Mouse (Mus musculus): ENCODE data around the gene Crtc1. TPM values are rescaled to one million over a fixed set of nuclear protein-coding genes. Genes with fewer than 3 reads are reported as not detected.
A peak's percentile ranks its signal among the peaks of the same experiment; 100 is the strongest.

Gene Crtc1
- total RNA-seq (2021) = 10 to 100 TPM in 1 of 2 experiments, 1 to 10 TPM in 1; 8.9 to 12.0 TPM
- long read RNA-seq, experiment 1, full-length matches to known transcripts = 3 of 19 reads
- long read RNA-seq, experiment 1, partial matches to known transcripts = 2 of 19 reads
- long read RNA-seq, experiment 1, other reads (novel, unspliced or antisense) = 14 of 19 reads
- long read RNA-seq, experiment 2, full-length matches to known transcripts = 6 of 17 reads
- long read RNA-seq, experiment 2, partial matches to known transcripts = 2 of 17 reads
- long read RNA-seq, experiment 2, other reads (novel, unspliced or antisense) = 9 of 17 reads

DNA sequence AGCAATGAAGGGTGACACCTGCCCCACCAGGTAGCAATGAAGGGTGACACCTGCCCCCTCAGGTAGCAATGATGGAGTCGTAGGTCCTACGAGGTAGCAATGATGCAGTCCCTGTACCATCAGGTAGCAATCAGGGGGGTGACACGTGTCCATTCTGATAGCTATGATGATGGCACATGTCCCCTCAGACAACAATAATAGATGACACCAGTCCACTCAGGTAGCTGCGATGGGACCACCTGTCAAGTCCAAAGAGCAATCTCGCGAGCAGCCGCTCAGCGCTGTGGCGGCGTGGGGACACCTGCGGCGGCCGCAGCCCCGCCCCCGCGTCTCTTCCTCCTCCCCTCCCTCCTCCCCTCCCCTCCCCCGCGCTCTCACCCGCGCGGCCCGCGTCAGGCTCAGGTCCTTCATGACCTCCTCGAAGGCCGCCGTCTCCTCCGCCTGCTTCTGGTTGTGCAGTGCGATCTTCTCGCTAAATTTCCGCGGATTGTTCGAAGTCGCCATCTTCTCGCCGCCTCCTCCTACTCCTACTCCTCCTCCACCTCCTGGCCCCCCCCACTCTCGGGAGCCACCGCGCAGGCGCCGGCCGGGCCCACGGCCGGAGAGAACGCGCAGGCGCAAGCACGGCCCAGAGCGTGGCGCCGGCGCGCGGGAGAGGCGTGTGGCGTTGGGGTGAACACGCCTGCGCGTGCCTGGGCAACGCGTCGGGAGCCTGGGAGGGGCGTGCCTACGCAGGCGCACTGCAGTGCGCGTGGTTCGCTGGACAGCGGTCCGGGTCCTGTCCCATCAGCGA lies at the start of gene Crtc1:
Gene Crtc1, minus strand, starts transcription at position 525 of the 793 bp plus-strand sequence.
- peak; percentile 98 for DNase-seq

DNA sequence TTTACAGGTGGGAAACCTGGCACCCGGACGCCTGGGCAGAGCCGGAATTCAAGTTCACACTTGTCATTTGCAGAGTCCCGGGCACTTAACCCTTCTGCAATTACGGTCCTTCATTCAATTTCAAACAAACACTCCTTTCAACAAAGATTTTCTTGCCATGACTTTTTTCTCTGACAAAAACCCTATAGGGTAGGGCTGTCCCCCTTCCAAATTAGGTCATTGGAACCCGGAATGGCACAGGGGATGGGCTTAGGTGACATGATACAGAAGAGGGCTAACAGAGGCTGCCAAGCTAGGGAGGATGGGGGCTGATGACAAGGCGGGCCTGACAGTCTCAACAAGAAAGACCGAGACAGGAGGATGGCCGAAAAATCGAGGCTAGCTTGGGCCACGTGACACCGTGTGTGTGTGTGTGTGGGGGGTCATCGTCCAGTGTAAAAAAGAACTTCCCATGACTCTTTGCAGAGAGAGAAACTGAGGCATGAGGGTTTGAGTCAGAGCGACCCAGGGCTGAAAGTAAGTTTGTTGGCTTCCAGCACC lies 49.6 kb upstream of the Crtc1 start:
- no peak for DNase-seq

DNA sequence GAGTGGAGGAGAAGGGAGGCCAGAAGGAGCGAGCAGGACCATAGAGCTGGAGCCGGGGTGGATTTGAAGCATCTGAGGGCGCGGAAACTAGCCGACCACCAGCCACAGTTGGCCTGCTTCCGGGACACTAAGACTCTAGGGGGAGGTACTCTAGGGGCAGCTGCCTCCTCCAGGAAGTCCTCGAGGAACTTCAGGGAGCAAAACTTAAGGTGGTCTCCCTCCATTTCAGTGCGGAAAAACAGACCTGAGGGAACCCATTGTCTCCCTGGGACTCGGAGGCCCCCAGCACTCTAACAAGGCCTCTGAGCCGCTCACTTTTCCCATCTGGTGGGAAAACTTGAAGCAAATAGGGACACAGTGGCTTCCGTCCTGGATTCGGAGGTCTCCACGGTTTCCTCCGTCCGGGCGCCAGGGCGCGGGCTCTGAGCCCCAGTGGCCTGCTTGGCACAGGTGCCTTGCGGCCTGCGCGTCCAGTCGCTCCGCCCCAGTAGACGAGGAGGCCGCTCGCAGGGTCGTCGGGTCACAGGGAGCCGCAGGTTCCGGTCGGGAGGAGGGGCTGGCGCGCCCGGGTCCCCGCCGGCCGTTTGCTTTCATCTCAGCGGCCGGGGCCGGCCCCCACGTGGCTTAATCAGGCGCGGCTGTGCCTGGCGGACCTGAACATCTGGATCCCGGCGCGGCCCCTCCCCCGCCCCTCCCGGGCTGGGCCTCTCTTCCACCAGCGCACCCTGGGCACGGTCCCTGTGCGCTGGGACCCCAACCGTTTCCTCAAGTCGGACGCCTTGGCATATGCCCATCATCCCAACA lies 48.8 kb upstream of the Crtc1 start:
- DNase-seq = no peak

DNA sequence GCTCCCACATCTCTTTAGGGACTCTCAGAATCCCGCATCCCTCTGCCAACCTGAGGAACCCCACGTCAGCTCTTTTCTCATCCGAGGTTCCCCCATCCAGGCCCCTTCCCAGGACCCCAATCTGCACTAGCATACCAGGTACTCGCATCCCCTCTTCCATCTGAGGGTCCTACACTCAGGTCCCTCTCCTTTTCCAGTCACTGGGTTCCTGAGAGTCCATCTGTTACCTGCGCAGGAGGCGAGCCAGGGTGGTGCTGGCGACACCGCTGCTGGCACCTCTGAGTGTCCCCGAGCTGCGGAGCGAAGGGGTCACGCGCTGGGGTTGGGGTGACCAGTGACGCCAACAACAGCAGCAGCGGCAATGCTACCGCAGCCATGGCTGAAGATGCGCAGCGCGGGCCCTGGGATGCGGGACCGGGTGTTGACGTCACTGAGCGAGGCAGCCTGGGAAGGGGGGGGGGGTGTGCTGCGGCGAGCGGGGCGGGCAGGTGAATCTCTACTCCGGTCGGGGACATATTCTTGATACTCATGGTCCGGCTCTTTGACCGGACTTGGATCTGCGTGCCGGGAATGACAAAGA lies 47.7 kb upstream of the Crtc1 start, which contains the start of gene Tmem59l:
Gene Tmem59l, minus strand, starts transcription at position 418 of the 580 bp plus-strand sequence.
- no peak for DNase-seq

DNA sequence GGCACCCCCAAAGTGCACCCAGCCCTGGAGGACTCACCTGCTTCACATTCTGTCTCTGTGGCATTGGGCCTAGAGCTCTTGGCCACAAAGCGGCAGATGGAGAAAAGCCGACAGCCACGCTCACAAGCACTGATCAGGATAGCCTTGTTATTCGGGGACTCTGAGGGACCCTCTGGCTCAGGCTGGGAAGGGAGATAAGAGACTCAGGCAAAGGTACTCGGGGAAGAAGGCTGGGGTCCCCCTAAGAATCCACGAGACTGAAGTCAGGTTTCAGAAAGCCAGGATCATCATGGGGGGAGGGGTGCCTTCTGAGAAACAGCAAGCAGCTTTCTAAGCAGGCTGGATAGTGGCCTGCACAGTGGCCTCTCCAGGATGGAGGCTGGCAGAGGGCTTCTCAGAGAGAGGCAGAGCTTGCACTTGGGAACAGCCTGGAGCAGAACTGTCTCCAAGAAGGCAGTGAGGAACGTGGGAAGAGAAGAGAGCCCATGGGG lies 46.9 kb upstream of the Crtc1 start:
- DNase-seq = no peak

DNA sequence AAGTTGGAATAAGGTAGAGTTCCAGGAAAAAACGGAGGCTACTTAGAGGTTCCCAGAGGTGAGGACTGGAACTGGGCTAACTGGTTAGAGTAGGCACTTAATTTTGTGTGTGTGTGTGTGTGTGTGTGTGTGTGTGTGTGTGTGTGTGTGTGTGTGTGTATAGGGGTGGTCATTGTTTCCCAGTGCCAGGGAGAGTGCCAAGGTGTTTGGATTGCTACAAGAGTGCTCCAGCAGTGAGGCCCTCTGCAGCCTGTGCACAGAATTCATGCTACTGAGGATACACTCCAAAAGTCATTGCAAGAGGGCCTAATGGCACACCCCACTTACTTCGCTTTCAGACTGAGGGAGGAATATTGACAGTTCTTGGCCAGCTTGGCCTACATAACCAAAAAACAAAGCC lies 43.6 kb upstream of the Crtc1 start:
- no peak for DNase-seq

DNA sequence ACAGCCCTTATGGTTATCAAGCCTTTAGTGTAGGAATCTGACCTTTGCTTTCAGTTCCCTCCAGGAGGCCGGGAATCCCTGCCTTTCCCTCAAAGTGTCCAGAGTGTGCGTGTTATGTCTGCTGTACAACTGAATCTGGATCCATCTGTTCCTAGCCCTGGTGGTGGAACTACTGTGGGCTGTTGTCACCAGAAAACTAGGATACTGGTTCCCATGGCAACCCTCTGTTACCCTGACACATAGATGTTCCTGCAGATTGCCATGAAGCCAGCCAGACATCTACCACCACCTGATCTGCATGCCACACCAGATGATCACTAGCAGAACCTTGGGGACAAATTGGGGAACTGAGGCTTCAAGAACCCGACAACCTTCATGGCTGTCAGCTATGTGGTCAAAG lies 42.5 kb upstream of the Crtc1 start:
- no peak for DNase-seq

DNA sequence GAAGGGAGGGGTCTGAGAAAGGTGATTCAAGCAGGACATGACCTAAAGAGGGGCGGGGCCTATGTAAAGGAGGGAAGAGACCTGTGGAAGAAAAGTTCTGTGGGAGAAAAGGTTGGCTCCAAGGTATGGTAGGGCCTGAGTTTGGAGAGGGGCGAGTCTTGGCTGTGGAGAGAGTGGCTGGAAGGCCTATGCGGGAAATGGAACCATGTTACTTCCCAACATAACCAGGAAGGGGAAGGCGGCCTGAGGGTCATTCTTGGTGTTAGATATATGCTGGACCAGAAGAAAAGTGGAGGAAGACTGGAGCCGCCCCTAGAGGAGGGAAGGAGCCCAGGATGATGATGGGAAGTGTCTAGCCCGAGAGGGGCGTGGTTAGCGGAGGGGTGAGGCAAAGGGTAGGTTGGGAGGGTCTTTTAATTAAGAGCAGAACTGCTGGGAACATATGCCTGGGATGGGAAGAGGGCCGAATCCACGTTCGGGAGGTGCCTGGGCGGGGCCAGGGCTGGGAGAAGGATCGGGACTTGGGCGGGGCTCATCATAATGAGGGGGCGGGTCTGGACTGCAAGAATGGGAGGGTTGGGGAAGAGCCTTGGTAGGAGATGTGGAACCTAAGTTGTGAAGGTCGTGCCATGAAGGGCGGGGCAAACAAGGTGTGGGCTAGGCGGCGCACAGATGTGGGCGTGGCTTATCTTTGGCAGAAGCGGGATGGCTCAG lies 38.0 kb upstream of the Crtc1 start:
- DNase-seq = no peak

DNA sequence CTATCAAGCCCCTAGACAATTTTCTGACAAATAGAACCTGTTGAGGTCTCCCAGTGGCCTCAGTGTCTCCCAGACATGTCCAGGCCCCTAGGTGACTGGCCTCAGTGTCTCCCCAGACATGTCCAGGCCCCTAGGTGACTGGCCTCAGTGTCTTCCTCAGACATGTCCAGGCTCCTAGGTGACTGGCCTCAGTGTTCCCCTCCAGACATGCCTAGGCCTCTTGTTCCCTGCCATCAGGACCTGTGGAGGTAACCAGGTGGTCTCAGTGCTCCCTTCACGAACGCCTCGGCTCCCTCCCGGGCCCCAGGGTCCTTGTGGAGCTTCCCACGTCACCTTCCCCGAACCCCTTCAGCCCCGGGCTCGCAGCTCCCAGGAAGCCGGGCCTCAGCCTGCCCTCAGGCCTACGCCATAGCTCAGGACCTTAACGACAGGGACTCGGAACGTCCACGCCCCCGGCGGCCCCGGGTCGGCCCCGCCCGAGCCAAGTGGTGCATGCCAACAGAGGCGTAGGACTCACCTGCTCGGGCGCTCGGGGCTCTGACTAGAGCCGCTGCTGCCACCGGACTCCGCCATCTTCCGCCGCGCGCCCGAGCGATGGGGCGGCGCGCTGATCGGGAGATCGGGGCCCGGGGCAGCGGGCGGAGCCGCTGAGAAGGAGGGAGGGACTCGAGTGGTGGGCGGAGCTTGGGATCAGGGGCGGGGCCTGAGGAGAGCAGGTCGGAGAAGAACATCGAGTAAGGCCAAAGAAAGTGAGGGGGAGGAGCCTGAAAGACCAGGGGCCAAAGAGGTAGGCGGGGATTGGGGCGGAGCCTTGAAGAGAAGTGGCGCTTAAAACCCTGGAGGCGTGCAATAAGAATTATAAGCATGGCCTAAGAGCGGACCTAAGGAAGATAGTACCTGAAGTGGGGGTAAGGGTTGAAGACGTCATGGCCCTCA lies 37.2 kb upstream of the Crtc1 start, which contains the start of gene Klhl26:
Gene Klhl26, minus strand, starts transcription at position 636 of the 936 bp plus-strand sequence.
- peak; percentile 94 for DNase-seq

DNA sequence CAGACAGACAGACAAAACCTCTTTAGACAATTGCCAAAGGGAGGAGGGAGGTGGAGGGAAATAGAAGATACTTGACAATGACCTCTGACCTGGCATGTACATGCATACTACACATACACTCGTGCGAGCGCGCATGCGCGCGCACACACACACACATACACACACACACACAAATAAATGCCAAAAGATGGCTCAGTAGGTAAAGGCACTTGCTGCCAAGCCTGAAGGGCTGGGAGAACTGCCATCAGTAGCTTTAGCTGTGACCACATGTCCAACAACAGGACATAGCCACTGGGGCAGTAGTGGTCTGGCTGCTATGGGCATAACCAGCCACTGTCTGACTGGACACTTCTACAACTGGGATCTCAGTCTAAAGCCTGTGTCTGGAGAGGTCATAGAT lies 32.5 kb upstream of the Crtc1 start:
- DNase-seq = no peak

DNA sequence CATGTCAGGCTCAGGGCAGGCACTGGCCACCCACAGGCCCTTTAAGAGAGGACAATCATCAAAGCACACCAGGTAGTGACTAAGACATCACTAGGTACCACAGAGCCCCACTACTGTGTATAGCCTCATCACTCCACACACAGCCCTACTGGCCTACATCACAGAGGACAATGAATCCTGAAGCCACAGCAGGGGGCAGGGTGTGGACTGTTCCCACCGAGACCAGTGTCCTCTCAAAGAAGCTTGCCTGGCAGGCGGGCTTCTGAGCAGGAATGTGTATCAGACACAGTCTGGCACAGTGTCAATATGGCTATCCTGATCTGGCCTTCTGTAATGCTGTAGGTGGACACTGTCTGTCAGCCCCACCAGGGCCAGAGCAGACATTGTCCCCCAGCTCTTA lies 30.6 kb upstream of the Crtc1 start:
- DNase-seq = no peak

DNA sequence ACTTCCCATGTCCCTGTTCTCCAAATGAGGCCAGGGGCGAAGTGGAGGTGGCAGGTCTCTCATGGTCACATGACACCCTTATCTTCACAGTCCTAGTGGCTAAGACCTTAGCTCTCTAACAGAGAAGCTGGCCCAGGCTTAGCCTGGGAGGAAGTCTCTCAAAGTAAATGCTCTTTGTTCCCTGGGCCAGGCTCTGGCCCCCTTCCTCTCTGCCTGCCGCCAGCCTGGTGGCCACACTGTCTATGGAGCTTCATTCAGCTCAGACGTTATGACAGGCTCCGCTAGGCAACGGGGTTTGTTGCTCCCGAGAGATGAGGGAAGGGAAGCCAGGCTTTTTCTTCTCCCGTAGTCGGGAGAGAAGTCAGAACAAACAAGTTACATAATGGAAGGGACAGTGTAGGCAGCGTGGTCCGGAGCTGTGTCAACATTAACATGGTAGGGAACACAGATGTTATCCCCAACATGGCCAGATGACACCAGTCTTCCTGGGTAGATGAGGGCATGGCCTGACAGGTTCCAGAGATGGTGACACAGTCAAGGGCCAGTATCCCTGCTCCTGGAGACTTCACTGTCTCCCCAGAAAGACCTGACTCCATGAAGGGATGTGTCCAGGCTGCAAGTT lies 30.0 kb upstream of the Crtc1 start:
- no peak for DNase-seq

DNA sequence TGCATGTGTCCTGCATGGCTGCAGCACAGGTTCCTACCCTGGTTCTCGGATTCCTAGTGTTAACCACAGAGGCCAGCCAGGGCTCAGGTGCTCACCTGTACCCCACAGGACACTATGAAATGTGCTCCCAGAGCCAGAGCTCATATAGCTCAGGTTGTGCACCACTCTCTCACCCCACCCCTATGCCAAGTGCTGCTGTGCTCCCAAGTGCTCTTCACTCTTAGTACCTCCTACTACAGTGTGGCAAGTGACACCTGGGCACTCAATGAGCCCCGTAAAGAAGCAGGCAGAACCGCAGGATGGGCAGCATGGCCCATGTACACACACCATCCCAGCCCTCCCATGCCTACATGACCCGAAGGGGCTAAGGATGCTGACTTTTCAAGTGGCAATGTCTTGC lies 29.4 kb upstream of the Crtc1 start:
- DNase-seq = no peak

DNA sequence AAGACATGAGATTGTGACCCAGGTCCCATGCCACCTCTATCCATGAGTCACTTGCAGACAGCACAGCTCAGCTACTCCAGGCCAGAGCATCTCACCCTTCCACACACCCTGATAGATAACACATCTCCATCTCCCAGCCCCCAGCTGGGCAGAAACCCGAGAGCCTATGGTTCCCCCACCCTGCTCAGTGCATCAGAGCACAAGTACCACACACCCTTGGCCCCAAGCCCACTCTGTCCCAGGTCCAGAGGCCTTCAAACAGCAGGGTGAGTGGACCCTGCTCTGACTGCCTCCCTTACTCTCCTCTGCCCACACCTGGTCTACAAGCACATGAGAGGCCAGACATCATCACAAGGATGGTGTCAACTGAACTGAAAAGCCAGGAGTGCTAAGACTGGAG lies 28.5 kb upstream of the Crtc1 start:
- no peak for DNase-seq

DNA sequence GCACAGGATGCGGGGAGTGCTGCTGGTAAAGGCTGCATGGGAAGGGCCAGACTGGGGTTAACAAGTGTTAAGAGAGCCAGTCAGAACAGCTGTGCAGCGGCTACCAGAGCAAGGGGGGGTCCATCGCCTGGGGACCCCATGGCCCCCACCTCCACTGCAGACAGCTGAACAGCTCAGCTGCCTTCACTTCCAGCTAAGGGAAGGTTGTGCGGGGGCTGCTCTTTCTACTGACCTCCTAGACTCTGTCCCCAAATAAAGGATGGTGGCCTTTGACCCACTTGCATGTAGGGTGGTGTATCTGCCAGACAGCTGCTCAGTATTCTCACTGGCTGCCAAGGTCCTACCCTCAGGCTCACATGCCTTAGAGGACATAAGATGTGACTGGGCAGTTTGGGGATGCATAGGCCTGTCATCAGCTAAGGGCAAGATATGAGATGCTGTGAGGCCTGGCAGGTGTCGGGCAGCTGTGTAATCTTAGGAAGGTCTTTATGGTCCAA lies 27.9 kb upstream of the Crtc1 start:
- no peak for DNase-seq

DNA sequence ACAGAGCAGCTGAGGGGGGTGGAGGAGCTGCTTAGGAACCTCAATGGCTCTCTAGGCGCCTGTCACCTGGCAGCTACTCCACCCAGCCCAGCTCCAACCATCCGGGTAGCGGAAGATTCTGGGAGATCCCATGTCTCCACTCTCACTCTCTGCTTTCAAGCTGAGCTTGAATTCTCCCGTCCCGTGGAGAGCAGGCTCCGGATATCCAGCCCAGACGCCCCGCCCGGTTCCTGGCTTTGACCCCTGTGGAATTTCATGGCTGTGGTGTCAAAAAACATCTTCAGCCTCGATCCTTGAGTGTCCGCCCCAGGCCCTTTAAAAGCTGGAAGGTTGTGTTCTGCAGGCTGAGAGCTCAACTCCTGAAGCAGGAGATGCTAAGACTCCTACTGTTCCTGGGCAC lies 27.4 kb upstream of the Crtc1 start:
- DNase-seq = peak; percentile 66

DNA sequence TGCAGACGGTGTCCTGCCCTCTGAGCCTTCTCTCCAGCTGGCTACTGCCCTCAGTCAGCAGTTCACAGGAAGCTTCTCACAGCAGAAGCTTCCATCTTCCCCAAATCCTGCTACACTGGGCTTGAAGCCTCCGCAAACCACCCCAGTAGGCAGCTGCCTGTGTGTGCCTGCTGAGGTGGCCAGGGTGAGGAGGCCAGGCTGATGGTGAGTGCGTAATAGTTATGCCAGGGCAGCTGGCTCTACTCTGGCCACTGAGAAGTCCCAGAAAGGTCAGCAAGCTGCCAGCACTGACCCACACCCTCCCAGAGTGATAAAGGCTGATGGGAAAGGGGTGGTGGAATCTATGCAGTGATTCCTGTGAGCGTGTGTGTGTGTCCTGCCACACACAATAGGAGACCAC lies 26.9 kb upstream of the Crtc1 start:
- no peak for DNase-seq

DNA sequence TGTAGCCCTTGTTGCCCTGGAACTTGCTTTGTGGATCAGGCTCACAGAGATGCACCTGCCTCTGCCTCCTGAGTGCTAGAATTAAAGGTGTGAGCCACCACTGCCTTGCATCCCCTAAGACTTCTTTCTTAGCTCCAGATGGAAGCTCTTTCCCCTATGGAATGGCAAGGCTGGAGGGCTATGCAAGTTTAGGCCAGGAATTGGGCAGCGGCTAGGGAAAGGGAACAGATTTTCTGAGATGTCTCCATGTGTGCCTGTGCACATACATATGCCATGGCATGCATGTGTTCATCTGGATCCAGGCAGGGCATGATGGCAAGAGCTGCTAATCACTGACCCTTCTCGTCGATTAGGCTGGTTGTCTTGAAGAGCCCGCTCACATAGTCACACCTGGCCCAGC lies 26.3 kb upstream of the Crtc1 start:
- DNase-seq = no peak

DNA sequence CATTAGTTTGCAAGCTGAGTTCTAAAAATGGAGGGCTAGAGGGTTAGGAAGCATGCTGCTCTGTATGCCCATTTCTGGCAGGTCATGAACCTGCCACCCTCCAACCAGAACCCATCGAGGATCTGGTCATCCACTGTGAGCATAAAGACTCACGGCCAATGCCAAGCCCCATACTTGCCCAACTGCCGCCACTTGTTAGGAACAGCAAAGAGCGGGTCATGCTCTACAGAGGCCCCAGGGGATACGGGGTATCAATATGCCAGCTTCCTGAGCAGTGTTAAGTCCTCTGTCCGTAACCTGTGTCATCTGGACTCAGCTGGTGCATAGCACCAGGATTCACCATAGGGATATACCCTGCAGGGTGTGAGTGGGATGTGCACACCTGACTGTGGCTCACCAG lies 24.8 kb upstream of the Crtc1 start:
- no peak for DNase-seq

All from gastrocnemius, postnatal 10 days (tissue).